Mouse (Mus musculus) limb, embryonic 14.5 days (tissue): ENCODE data around the gene Il22ra2. TPM values are rescaled to one million over a fixed set of nuclear protein-coding genes. Genes with fewer than 3 reads are reported as not detected.

Experiments
- ATAC-seq: fragments of 200-750 bp; cut with Nextera tagmentation; 2 replicates; pipeline ENCODE4 v1.8.0; 2017; ENCODE audit warnings: low read depth, moderate number of reproducible peaks, moderate TSS enrichment; ENCODE audit not compliant: low FRiP score
- DNase-seq: peaks from one replicate; pipeline ENCODE4 v3.0.0-alpha.2; 2015; ENCODE audit warnings: low spot score
- H3K27ac ChIP-seq: fragments of 300-500 bp; sonication (generic); replicated peaks from 2 replicates; pipeline ENCODE4 v1.5.1; 2014; ENCODE audit warnings: low read depth, mild to moderate bottlenecking, low read length, moderate library complexity, mixed read lengths
- H3K27me3 ChIP-seq: fragments of 300-500 bp; sonication (generic); 2 replicates; pipeline ENCODE4 v1.6.1; 2014; ENCODE audit warnings: low read length, mixed read lengths; ENCODE audit not compliant: control insufficient read depth, insufficient read depth
- H3K36me3 ChIP-seq: fragments of 300-500 bp; sonication (generic); 2 replicates; pipeline ENCODE4 v1.6.1; 2014; ENCODE audit warnings: mild to moderate bottlenecking, low read length, moderate library complexity, mixed read lengths; ENCODE audit not compliant: control insufficient read depth, insufficient read depth
- H3K4me1 ChIP-seq: fragments of 300-500 bp; sonication (generic); 2 replicates; pipeline ENCODE4 v1.6.1; 2014; ENCODE audit warnings: antibody characterized with exemption, low read length, mixed read lengths; ENCODE audit not compliant: control insufficient read depth, insufficient read depth
- H3K4me2 ChIP-seq: fragments of 300-500 bp; sonication (generic); replicated peaks from 2 replicates; pipeline ENCODE4 v1.6.1; 2014; ENCODE audit warnings: low read depth, mild to moderate bottlenecking, low read length, moderate library complexity; ENCODE audit not compliant: severe bottlenecking
- H3K4me3 ChIP-seq: fragments of 300-500 bp; sonication (generic); replicated peaks from 2 replicates; pipeline ENCODE4 v1.5.1; 2014; ENCODE audit warnings: low read length
- H3K9ac ChIP-seq: fragments of 300-500 bp; sonication (generic); 2 replicates; pipeline ENCODE4 v1.6.1; 2014; ENCODE audit warnings: mild to moderate bottlenecking, low read depth, low read length, moderate library complexity; ENCODE audit not compliant: severe bottlenecking
- H3K9me3 ChIP-seq: fragments of 300-500 bp; sonication (generic); 2 replicates; pipeline ENCODE4 v1.6.1; 2016; ENCODE audit warnings: low read length; ENCODE audit not compliant: control insufficient read depth
- POLR2A ChIP-seq: fragments of 200-500 bp; IDR thresholded peaks from 2 replicates; pipeline ENCODE4 v1.8.0; 2012; ENCODE audit warnings: inconsistent platforms, mild to moderate bottlenecking, moderate library complexity, borderline replicate concordance; ENCODE audit not compliant: insufficient read depth, insufficient read length; ENCODE audit errors: extremely low read depth
- WGBS: fragments of 180-500 bp; shearing (Covaris S2); extraction: QIAGEN DNeasy Blood & Tissue Kit; methylation state at CpG from one replicate; pipeline ENCODE4 v1.1.7; 2014; 5-methylcytosine and 5-hydroxymethylcytosine counted together
- polyA plus RNA-seq, 2 experiments: library from polyadenylated mRNA; depleted of rRNA in 1 of 2; stranded (reverse) in 1 of 2; unstranded in 1 of 2; fragments of >200 nt; fragmentation: Nextera tagmentation in 1 of 2; extraction: Ambion mirVana in 1 of 2; gene quantifications; 2 replicates each; pipeline versions ENCODE4 v1.2.1 to v1.2.3; 2012 to 2014

Il22ra2 gene
- polyA plus RNA-seq, 2 experiments, result 0.09 TPM; not detected in 1

- no peaks in the 10 kb centered on the region for H3K4me1 ChIP-seq
- 86% methylated on average over 1 of the region's 1 CpGs for WGBS
- H3K27me3 ChIP-seq, result no peaks in the 10 kb centered on the region
- H3K9me3 ChIP-seq, result no peaks in the 10 kb centered on the region
- H3K4me2 ChIP-seq, result no peak overlapping the region
- ATAC-seq (no peak), DNase-seq (no peak)
- H3K4me3 ChIP-seq, result no peak overlapping the region
- H3K36me3 ChIP-seq, result no peaks in the 10 kb centered on the region
- no peak overlapping the region for H3K27ac ChIP-seq
- no peak for TF ChIP-seq POLR2A
- H3K9ac ChIP-seq, result no peak overlapping the region
Measured at GRCm38 (mm10) chr10:19673146-19673545, 51.3 kb downstream of the Il22ra2 start.

Other genes starting within 250 kb of the Il22ra2 start
- 26.2 and 28.2 TPM in 2 replicates for gene Ifngr1, start 30.0 kb upstream of the Il22ra2 start, polyA plus RNA-seq (2012; rRNA removed)
- 52.2 and 56.8 TPM in 2 replicates for gene Ifngr1, start 30.0 kb upstream of the Il22ra2 start, polyA plus RNA-seq (2014; fragmentation: Nextera tagmentation; extraction: Ambion mirVana)
- gene Il20ra, start 90.6 kb downstream of the Il22ra2 start, polyA plus RNA-seq (2012; rRNA removed), result 0.70 and 0.99 TPM in 2 replicates
- 0.45 and 1.1 TPM in 2 replicates for gene Il20ra, start 90.6 kb downstream of the Il22ra2 start, polyA plus RNA-seq (2014; fragmentation: Nextera tagmentation; extraction: Ambion mirVana)
- 2.3 and 2.5 TPM in 2 replicates for gene Slc35d3, start 229.5 kb downstream of the Il22ra2 start, polyA plus RNA-seq (2012; rRNA removed)
- 1.4 and 1.6 TPM in 2 replicates for gene Slc35d3, start 229.5 kb downstream of the Il22ra2 start, polyA plus RNA-seq (2014; fragmentation: Nextera tagmentation; extraction: Ambion mirVana)